Mouse (Mus musculus): ENCODE data around the gene Calu. TPM values are rescaled to one million over a fixed set of nuclear protein-coding genes. Genes with fewer than 3 reads are reported as not detected.
"Not testable (repeated sequence)": the region's sequence is repeated elsewhere in the genome, so short reads cannot be mapped to it uniquely, and the experiment has no call there.

Gene Calu
- polyA plus RNA-seq, 1 experiment, result 41.9 TPM

DNA sequence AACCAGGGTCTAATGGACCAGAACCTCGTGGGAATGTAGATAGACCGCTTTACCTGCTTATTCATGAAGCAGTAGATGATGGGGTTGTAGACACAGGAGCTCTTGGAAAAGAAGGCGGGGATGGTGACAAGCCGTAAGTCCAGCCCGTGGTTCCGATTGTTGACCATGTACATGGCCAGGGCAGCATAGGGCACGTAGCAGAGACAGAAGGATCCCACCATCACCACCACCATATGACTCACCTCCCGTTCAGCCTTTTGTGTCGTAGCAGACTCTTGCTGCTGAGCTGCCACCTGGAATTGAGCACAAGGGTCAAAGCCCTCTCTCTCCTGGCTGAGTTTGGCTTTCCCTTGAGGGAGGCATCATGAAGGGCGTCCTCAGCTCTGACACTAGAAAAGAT is 30.8 kb downstream of the Calu start:
- 95% methylated on average over 10 of the region's 10 CpGs for WGBS
- no peak for DNase-seq
- Histone ChIP-seq H3K27ac (ENCODE audit: control insufficient read depth, insufficient read depth, low read length) (no peak overlapping the region), H3K27me3 (ENCODE audit: control insufficient read depth, insufficient read depth, low read length) (no peaks in the 10 kb centered on the region), H3K36me3 (ENCODE audit: control insufficient read depth, insufficient read depth, low read length) (peaks cover 18% of the 10 kb centered on the region), H3K4me3 (ENCODE audit: control insufficient read depth, insufficient read depth, low read length) (no peak overlapping the region), H3K4me1 (replicated peaks; ENCODE audit: control insufficient read depth, insufficient read depth, low read length) (no peaks in the 10 kb centered on the region)
- TF ChIP-seq POLR2A (IDR thresholded peaks at IDR 0.05; ENCODE audit: control insufficient read depth, extremely low read depth, insufficient read depth, low read length, poor library complexity) (no peak), CTCF (IDR thresholded peaks at IDR 0.05; ENCODE audit: borderline replicate concordance, control insufficient read depth, extremely low read depth, insufficient read depth, low read length, poor library complexity) (no peak)

DNA sequence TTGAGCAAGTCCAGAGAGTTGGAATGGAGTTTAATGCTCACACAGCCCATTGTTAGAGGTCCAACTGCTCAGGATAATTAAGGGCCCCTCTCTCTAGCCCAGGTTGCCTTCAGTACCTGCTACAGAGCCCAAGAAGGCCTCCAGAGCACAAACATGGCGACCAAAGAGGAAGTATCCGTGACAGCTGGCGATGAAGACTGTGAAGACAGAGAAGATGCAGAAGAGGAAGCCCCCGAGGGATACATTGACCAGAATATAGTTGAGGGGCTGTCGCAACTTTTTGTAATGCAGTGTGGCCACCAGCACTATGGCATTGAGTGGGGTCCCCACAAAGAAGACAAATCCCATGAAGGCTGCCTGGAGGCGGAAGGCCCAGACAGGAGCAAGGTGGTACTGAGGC is 32.1 kb downstream of the Calu start:
- TF ChIP-seq CTCF (IDR thresholded peaks at IDR 0.05; ENCODE audit: borderline replicate concordance, control insufficient read depth, extremely low read depth, insufficient read depth, low read length, poor library complexity), result no peak
- TF ChIP-seq POLR2A (IDR thresholded peaks at IDR 0.05; ENCODE audit: control insufficient read depth, extremely low read depth, insufficient read depth, low read length, poor library complexity), result no peak
- no peaks in the 10 kb centered on the region for H3K27me3 ChIP-seq (ENCODE audit: control insufficient read depth, insufficient read depth, low read length)
- H3K36me3 ChIP-seq (ENCODE audit: control insufficient read depth, insufficient read depth, low read length), result peaks cover 11% of the 10 kb centered on the region
- H3K4me1 ChIP-seq (replicated peaks; ENCODE audit: control insufficient read depth, insufficient read depth, low read length), result no peaks in the 10 kb centered on the region
- H3K4me3 ChIP-seq (ENCODE audit: control insufficient read depth, insufficient read depth, low read length), result no peak overlapping the region
- WGBS, result 79% methylated on average over 6 of the region's 6 CpGs
- no peak for DNase-seq
- no peak overlapping the region for H3K27ac ChIP-seq (ENCODE audit: control insufficient read depth, insufficient read depth, low read length)

DNA sequence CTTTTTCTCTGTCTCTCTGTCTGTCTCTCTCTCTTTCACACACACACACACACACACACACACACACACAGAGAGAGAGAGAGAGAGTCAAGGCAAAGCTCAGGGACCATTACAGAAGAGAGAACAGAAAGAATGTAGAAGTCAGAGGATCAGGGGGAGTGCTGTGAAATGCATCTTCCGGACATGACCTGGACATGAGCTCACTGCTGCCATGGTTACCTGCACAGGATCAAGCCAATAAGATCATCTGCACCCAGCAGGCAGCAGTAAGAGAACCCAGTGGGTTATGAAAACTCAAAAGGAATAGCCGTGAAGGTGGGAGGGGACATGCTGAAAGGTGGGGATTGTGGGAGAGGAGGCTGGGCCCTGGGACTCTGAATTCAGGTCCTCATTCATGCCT is 34.6 kb downstream of the Calu start:
- DNase-seq, result no peak
- Histone ChIP-seq H3K4me3 (ENCODE audit: control insufficient read depth, insufficient read depth, low read length) (no peak overlapping the region), H3K36me3 (ENCODE audit: control insufficient read depth, insufficient read depth, low read length) (no peaks in the 10 kb centered on the region), H3K27me3 (ENCODE audit: control insufficient read depth, insufficient read depth, low read length) (no peaks in the 10 kb centered on the region), H3K4me1 (replicated peaks; ENCODE audit: control insufficient read depth, insufficient read depth, low read length) (no peaks in the 10 kb centered on the region), H3K27ac (ENCODE audit: control insufficient read depth, insufficient read depth, low read length) (no peak overlapping the region)
- 87% methylated on average over 2 of the region's 2 CpGs for WGBS
- TF ChIP-seq CTCF (IDR thresholded peaks at IDR 0.05; ENCODE audit: borderline replicate concordance, control insufficient read depth, extremely low read depth, insufficient read depth, low read length, poor library complexity) (no peak), POLR2A (IDR thresholded peaks at IDR 0.05; ENCODE audit: control insufficient read depth, extremely low read depth, insufficient read depth, low read length, poor library complexity) (no peak)

DNA sequence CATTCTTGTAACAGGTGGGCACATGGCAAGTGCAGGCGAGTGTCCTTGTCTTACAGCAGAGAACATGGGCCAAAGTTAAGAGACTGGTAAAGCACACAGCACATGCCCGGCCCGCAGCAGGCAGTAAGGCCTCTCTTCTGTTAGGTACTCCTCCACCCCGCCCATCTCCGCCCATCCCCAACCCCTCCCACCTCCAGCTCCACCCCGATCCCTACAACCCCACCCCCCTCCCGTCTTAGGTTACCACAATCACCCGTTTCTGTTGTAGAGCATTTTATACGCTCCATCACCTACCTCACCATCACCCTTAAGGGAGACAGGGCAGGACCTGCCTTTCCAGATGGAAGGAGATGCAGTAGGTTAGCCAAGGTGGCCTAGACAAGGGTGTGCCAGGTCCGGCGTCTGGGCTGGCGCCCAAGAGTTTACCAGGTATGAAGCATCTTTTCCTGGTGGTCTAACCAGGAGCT is 40.2 kb downstream of the Calu start, which contains the start of gene Opn1sw:
Gene Opn1sw (minus strand): TSS at position 417 of the 467 bp plus-strand sequence.
- Histone ChIP-seq H3K27ac (ENCODE audit: control insufficient read depth, insufficient read depth, low read length) (no peak within 1 kb of the TSS), H3K4me3 (ENCODE audit: control insufficient read depth, insufficient read depth, low read length) (no peak within 1 kb of the TSS), H3K36me3 (ENCODE audit: control insufficient read depth, insufficient read depth, low read length) (no peaks in the 10 kb centered on the region), H3K27me3 (ENCODE audit: control insufficient read depth, insufficient read depth, low read length) (no peaks in the 10 kb centered on the region; the same call in 1 of the 2 replicates), H3K4me1 (replicated peaks; ENCODE audit: control insufficient read depth, insufficient read depth, low read length) (no peaks in the 10 kb centered on the region; the same call in 1 of the 2 replicates)
- no peak for DNase-seq
- 18% methylated on average over 12 of the region's 12 CpGs for WGBS
- TF ChIP-seq CTCF (IDR thresholded peaks at IDR 0.05; ENCODE audit: borderline replicate concordance, control insufficient read depth, extremely low read depth, insufficient read depth, low read length, poor library complexity), result no peak
- TF ChIP-seq POLR2A (IDR thresholded peaks at IDR 0.05; ENCODE audit: control insufficient read depth, extremely low read depth, insufficient read depth, low read length, poor library complexity), result no peak

DNA sequence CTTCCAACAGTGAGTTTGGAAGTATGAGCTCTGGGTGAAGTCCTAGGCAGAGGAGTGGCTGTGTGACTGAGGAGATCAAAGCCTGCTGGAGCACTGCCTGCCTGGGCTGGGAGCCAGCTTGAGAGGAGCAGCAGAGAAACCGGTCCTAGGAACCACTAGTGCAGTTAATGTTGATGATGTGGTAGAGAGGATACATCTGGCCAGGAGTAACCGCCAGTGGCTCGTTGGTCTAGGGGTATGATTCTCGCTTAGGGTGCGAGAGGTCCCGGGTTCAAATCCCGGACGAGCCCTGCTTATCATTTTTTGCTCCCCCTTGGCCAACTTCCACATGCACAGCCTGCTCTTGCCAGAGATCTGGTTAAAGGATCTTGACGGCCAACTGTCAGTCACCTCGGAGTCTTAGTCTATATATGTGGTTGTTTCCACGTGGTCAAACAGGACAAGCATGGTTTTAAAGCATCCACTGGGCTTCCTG is 40.8 kb downstream of the Calu start:
- no peaks in the 10 kb centered on the region for H3K36me3 ChIP-seq (ENCODE audit: control insufficient read depth, insufficient read depth, low read length)
- H3K27ac ChIP-seq (ENCODE audit: control insufficient read depth, insufficient read depth, low read length), result no peak overlapping the region
- no peaks in the 10 kb centered on the region; the same call in 1 of the 2 replicates for H3K4me1 ChIP-seq (replicated peaks; ENCODE audit: control insufficient read depth, insufficient read depth, low read length)
- TF ChIP-seq POLR2A (IDR thresholded peaks at IDR 0.05; ENCODE audit: control insufficient read depth, extremely low read depth, insufficient read depth, low read length, poor library complexity) (no peak), CTCF (IDR thresholded peaks at IDR 0.05; ENCODE audit: borderline replicate concordance, control insufficient read depth, extremely low read depth, insufficient read depth, low read length, poor library complexity) (no peak)
- WGBS, result 17% methylated on average over 11 of the region's 11 CpGs
- H3K27me3 ChIP-seq (ENCODE audit: control insufficient read depth, insufficient read depth, low read length), result peaks cover 4% of the 10 kb centered on the region; the same call in 1 of the 2 replicates
- no peak for DNase-seq
- no peak overlapping the region for H3K4me3 ChIP-seq (ENCODE audit: control insufficient read depth, insufficient read depth, low read length)

DNA sequence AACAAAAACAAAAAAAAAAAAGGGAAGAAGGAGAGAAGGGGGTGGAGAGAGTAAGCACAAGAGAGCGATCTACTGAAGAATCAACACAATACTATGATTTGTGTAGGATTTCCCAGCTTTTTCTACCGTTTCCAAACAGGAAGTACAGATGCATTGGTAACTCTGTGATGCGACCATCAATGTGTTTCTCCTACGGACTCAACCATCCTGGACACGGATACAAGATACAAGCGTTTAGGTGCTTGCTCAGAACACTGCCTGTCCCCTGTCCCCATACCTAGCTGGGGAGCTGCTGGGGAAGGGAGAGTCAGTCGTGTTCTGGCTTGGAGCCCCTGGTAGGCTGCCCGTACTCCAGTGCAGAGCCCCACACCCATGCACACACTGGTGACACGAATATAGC is 41.6 kb downstream of the Calu start:
- no peaks in the 10 kb centered on the region; the same call in 1 of the 2 replicates for H3K4me1 ChIP-seq (replicated peaks; ENCODE audit: control insufficient read depth, insufficient read depth, low read length)
- no peaks in the 10 kb centered on the region for H3K36me3 ChIP-seq (ENCODE audit: control insufficient read depth, insufficient read depth, low read length)
- H3K27me3 ChIP-seq (ENCODE audit: control insufficient read depth, insufficient read depth, low read length), result peaks cover 6% of the 10 kb centered on the region; the same call in 1 of the 2 replicates
- 61% methylated on average over 9 of the region's 9 CpGs for WGBS
- H3K4me3 ChIP-seq (ENCODE audit: control insufficient read depth, insufficient read depth, low read length), result no peak overlapping the region
- TF ChIP-seq POLR2A (IDR thresholded peaks at IDR 0.05; ENCODE audit: control insufficient read depth, extremely low read depth, insufficient read depth, low read length, poor library complexity) (no peak), CTCF (IDR thresholded peaks at IDR 0.05; ENCODE audit: borderline replicate concordance, control insufficient read depth, extremely low read depth, insufficient read depth, low read length, poor library complexity) (no peak)
- DNase-seq, result no peak
- H3K27ac ChIP-seq (ENCODE audit: control insufficient read depth, insufficient read depth, low read length), result no peak overlapping the region

DNA sequence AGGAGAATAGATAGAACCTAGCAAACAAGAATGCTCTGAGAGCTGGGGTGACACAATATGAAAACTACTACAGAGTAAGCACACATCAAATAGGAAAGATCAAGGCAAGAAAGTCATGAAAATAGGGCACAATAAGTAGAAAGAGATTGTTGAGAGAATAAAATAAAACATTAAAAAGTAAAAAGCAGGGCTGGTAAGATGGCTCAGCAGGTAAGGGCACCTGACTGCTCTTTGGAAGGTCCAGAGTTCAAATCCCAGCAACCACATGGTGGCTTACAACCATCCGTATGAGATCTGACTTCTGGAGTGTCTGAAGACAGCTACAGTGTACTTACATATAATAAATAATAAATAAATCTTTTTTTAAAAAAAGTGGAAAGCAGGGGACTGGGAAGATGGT is 42.6 kb downstream of the Calu start:
- H3K4me1 ChIP-seq (replicated peaks; ENCODE audit: control insufficient read depth, insufficient read depth, low read length); DNase-seq; H3K27ac ChIP-seq (ENCODE audit: control insufficient read depth, insufficient read depth, low read length); H3K27me3 ChIP-seq (ENCODE audit: control insufficient read depth, insufficient read depth, low read length); H3K4me3 ChIP-seq (ENCODE audit: control insufficient read depth, insufficient read depth, low read length); H3K36me3 ChIP-seq (ENCODE audit: control insufficient read depth, insufficient read depth, low read length): not testable (repeated sequence)
- 85% methylated on average over 1 of the region's 1 CpGs for WGBS

DNA sequence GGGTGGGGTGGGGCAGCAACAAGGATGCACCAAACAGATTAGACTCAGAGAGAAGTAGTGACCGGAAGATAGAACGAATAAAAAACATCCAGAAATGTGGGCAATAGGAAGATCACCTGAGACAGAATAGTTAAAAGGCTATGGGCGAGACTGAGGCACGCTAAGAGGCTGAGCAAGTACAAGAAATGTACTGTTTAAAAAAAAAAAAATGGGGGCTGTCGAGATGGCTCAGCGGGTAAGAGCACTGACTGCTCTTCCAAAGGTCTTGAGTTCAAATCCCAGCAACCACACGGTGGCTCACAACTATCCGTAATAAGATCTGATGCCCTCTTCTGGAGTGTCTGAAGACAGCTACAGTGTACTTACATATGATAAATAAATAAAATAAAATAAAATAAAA is 43.4 kb downstream of the Calu start:
- H3K36me3 ChIP-seq (ENCODE audit: control insufficient read depth, insufficient read depth, low read length); H3K27ac ChIP-seq (ENCODE audit: control insufficient read depth, insufficient read depth, low read length); DNase-seq; H3K4me1 ChIP-seq (replicated peaks; ENCODE audit: control insufficient read depth, insufficient read depth, low read length); H3K4me3 ChIP-seq (ENCODE audit: control insufficient read depth, insufficient read depth, low read length): not testable (repeated sequence)
- H3K27me3 ChIP-seq (ENCODE audit: control insufficient read depth, insufficient read depth, low read length), result peaks cover 12% of the 10 kb centered on the region; the same call in 1 of the 2 replicates
- WGBS, result 81% methylated on average over 8 of the region's 8 CpGs
